In the genomic region with DNA sequence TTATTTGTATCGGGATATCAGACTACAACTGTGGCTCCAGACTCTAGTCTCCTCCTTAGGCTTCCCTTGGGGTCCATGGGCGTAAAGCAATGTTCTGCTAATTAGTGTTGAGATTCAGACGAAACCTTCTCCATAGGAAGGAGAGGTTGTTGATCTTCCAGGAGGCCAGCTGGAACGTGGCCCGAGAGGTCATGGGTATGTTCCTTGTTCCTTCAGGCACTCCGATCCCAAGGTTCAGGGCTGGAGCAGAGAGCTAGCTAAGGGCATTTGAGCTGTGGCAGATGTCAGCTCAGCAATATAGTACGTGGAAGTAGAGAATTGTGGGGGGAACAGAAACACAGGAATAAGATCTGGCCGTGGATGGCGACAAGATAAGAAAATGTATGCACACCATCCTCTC, we compare ENCODE assay signal across 28 mouse cellular contexts. TPM values are rescaled to one million over a fixed set of nuclear protein-coding genes. Genes with fewer than 3 reads are reported as not detected.
DNase-seq lines count a peak whose midpoint lies in the region; ATAC-seq and TF ChIP-seq lines count a peak whose summit lies in the region.
"Had no signal": no experiment of that assay in that cellular context is flagged by ENCODE, and none has a peak within 500 bp of the region (broad histone marks: within the 10 kb centered on the region; RNA-seq: fewer than 3 reads in every experiment).

No protein-coding gene starts in this region.

- 41% methylated on average over 9 of the region's 9 CpGs for WGBS in heart, adult 2 months
- WGBS in heart, embryonic 15.5 days = 50% methylated on average over 9 of the region's 9 CpGs
- WGBS in macrophage (ENCODE audit: missing documents) = 79% methylated on average over 9 of the region's 9 CpGs

- no peak for DNase-seq in heart, adult 2 months
- DNase-seq in heart, adult 9 months (ENCODE audit: low spot score in 2 of 2) = no peak
- no peak for DNase-seq in heart, adult 18-20 months
- DNase-seq in gastrocnemius, postnatal 10 days = peak; percentile 50
- no peak for DNase-seq in thymus, postnatal 25 days
- no peak for DNase-seq in frontal cortex, postnatal 10 days (ENCODE audit: low spot score in 2 of 2)
- DNase-seq: adrenal gland, adult 8-10 months; cerebellum, adult 2 months; cerebellum, postnatal 25 days; kidney, postnatal 36 days; lung, postnatal 36 days; midbrain, embryonic 14.5 days; right cerebral cortex, postnatal 14 days; spleen, adult 18-20 months; thymus, postnatal 4 days had no signal

- TF ChIP-seq EP300 in heart, adult 2 months (IDR thresholded peaks at IDR 0.05; ENCODE audit: insufficient read depth, low read depth, low read length) = no peak

- ATAC-seq in heart, embryonic 15.5 days (replicated peaks; ENCODE audit: insufficient number of reproducible peaks, insufficient read depth, low FRiP score, low read depth) = no peak
- ATAC-seq: intestine, postnatal 0 days; Patski had no signal

- no peaks in the 10 kb centered on the region for H3K79me2 ChIP-seq in heart, adult 2 months (replicated peaks; ENCODE audit: control insufficient read depth, insufficient read depth, low read length)
- H3K79me2 ChIP-seq in macrophage (ENCODE audit: inconsistent target) = no peaks in the 10 kb centered on the region

- H3K9ac ChIP-seq in heart, adult 2 months (ENCODE audit: low read depth, low read length) = no peak overlapping the region
- no peak overlapping the region for H3K9ac ChIP-seq in heart, embryonic 15.5 days
- H3K9ac ChIP-seq: embryonic facial prominence, embryonic 12.5 days; hindbrain, embryonic 12.5 days; liver, embryonic 14.5 days; lung, embryonic 15.5 days; neural tube, embryonic 12.5 days had no signal

- no peaks in the 10 kb centered on the region for H3K27me3 ChIP-seq in heart, adult 2 months (ENCODE audit: control insufficient read depth, insufficient read depth, low read length)
- H3K27me3 ChIP-seq in heart, embryonic 15.5 days = no peaks in the 10 kb centered on the region
- H3K27me3 ChIP-seq: embryonic facial prominence, embryonic 12.5 days; hindbrain, embryonic 12.5 days; lung, embryonic 15.5 days; neural tube, embryonic 12.5 days; Patski had no signal

- peak overlapping the region; percentile 55 for H3K4me2 ChIP-seq in heart, embryonic 15.5 days
- H3K4me2 ChIP-seq: embryonic facial prominence, embryonic 12.5 days; hindbrain, embryonic 12.5 days; lung, embryonic 15.5 days; neural tube, embryonic 12.5 days had no signal

- peaks cover 3% of the 10 kb centered on the region for H3K4me1 ChIP-seq in heart, adult 2 months (ENCODE audit: control insufficient read depth, insufficient read depth, low read length)
- peaks cover 33% of the 10 kb centered on the region for H3K4me1 ChIP-seq in heart, embryonic 15.5 days (replicated peaks)
- H3K4me1 ChIP-seq: embryonic facial prominence, embryonic 12.5 days; hindbrain, embryonic 12.5 days had no signal

- intact Hi-C loops in heart, adult 2 months (cut with DNase I) = no loop called here

- peak overlapping the region; percentile 5; the same call in 1 of the 2 replicates for H3K27ac ChIP-seq in heart, adult 2 months
- H3K27ac ChIP-seq in heart, embryonic 15.5 days = peak overlapping the region; percentile 61
- peak overlapping the region; percentile 82 for H3K27ac ChIP-seq in macrophage
- H3K27ac ChIP-seq: embryonic facial prominence, embryonic 12.5 days; hindbrain, embryonic 12.5 days; liver, embryonic 14.5 days; lung, embryonic 15.5 days; neural tube, embryonic 12.5 days had no signal

- H3K4me3 ChIP-seq in heart, adult 2 months = no peak overlapping the region
- peak overlapping the region; percentile 22 for H3K4me3 ChIP-seq in heart, embryonic 15.5 days
- H3K4me3 ChIP-seq in macrophage (ENCODE audit: inconsistent target) = no peak overlapping the region
- H3K4me3 ChIP-seq: embryonic facial prominence, embryonic 12.5 days; hindbrain, embryonic 12.5 days; lung, embryonic 15.5 days; neural tube, embryonic 12.5 days had no signal

- TF ChIP-seq CTCF in heart, adult 2 months (IDR thresholded peaks at IDR 0.05) = no peak

- no peaks in the 10 kb centered on the region for H3K9me3 ChIP-seq in heart, embryonic 15.5 days (replicated peaks)
- H3K9me3 ChIP-seq: embryonic facial prominence, embryonic 12.5 days; hindbrain, embryonic 12.5 days; lung, embryonic 15.5 days; neural tube, embryonic 12.5 days had no signal

- TF ChIP-seq POLR2A in heart, adult 2 months (IDR thresholded peaks at IDR 0.05; ENCODE audit: insufficient read depth, low read depth, low read length) = no peak

- no peaks in the 10 kb centered on the region for H3K36me3 ChIP-seq in heart, adult 2 months (ENCODE audit: control insufficient read depth, insufficient read depth, low read length)
- H3K36me3 ChIP-seq in heart, embryonic 15.5 days = no peaks in the 10 kb centered on the region
- H3K36me3 ChIP-seq in macrophage (ENCODE audit: inconsistent target) = no peaks in the 10 kb centered on the region
- H3K36me3 ChIP-seq: embryonic facial prominence, embryonic 12.5 days; hindbrain, embryonic 12.5 days; lung, embryonic 15.5 days; neural tube, embryonic 12.5 days had no signal

RNA-seq across cellular contexts. Expression of a gene that starts 0.6 kb away (rescaled TPM):
- under 1 TPM; 0.31 to 0.52 TPM for total RNA-seq in heart, adult 2 months (2021)
- polyA plus RNA-seq in heart, adult 2 months (2012; rRNA removed) = 0.31 and 0.91 TPM in 2 replicates
- polyA plus RNA-seq in heart, embryonic 15.5 days (2015; fragmentation: Nextera tagmentation; extraction: Ambion mirVana) = 10.2 and 11.6 TPM in 2 replicates
- under 1 TPM; 0.35 to 0.54 TPM for total RNA-seq in heart, adult 18-20 months (2021)
- total RNA-seq in gastrocnemius, postnatal 10 days (2021) = 1,000 to 10,000 TPM; 1,648 to 1,795 TPM
- under 1 TPM in 1 of 26 experiments, not detected in 25; 0.79 TPM for total RNA-seq in macrophage (2018; cell fraction: chromatin; rRNA removed)
- 1 to 10 TPM in 5 of 26 experiments, under 1 TPM in 21; 0.29 to 1.3 (median 0.71) TPM for total RNA-seq in macrophage (2018; cell fraction: cytosol; rRNA removed)
- total RNA-seq in macrophage (2018; cell fraction: nucleus; rRNA removed) = 1 to 10 TPM in 4 of 26 experiments, under 1 TPM in 6, not detected in 16; 0.40 to 3.1 (median 0.87) TPM
- 0.37 to 1.8 TPM (median 0.59 TPM) in 3 replicates for polyA plus RNA-seq in macrophage (2018)
- total RNA-seq: ES-E14; left cerebral cortex, postnatal 36 days; megakaryocyte-erythroid progenitor cell, adult 5-6 weeks had no signal
- polyA plus RNA-seq: cerebellum, adult 2 months; forebrain, embryonic 11.5 days; intestine, postnatal 0 days; midbrain, embryonic 14.5 days; Patski had no signal

RNA-seq across cellular contexts. Expression of a gene that starts 12.4 kb away (rescaled TPM):
- total RNA-seq in heart, adult 2 months (2021) = 100 to 1,000 TPM in 1 of 2 experiments, 10 to 100 TPM in 1; 96.8 to 126 TPM
- polyA plus RNA-seq in heart, adult 2 months (2012; rRNA removed) = 63.4 and 67.7 TPM in 2 replicates
- polyA plus RNA-seq in heart, embryonic 15.5 days (2015; fragmentation: Nextera tagmentation; extraction: Ambion mirVana) = 167 and 174 TPM in 2 replicates
- 10 to 100 TPM; 87.3 to 87.9 TPM for total RNA-seq in heart, adult 18-20 months (2021)
- total RNA-seq in gastrocnemius, postnatal 10 days (2021) = 100 to 1,000 TPM; 238 to 251 TPM
- under 1 TPM in 2 of 26 experiments, not detected in 24; 0.24 to 0.27 TPM for total RNA-seq in macrophage (2018; cell fraction: chromatin; rRNA removed)
- under 1 TPM in 12 of 26 experiments, not detected in 14; 0.03 to 0.06 (median 0.04) TPM for total RNA-seq in macrophage (2018; cell fraction: cytosol; rRNA removed)
- total RNA-seq in macrophage (2018; cell fraction: nucleus; rRNA removed) = under 1 TPM in 2 of 26 experiments, not detected in 24; 0.14 to 0.37 TPM
- not detected in 3 replicates for polyA plus RNA-seq in macrophage (2018)

RNA-seq across cellular contexts. Expression of a gene that starts 14.9 kb away (rescaled TPM):
- 10 to 100 TPM; 14.1 to 16.2 TPM for total RNA-seq in heart, adult 2 months (2021)
- 10.9 and 16.3 TPM in 2 replicates for polyA plus RNA-seq in heart, adult 2 months (2012; rRNA removed)
- 4.0 and 4.8 TPM in 2 replicates for polyA plus RNA-seq in heart, embryonic 15.5 days (2015; fragmentation: Nextera tagmentation; extraction: Ambion mirVana)
- 10 to 100 TPM; 12.0 to 14.4 TPM for total RNA-seq in heart, adult 18-20 months (2021)
- total RNA-seq in gastrocnemius, postnatal 10 days (2021) = 1 to 10 TPM; 8.3 to 8.5 TPM
- total RNA-seq in macrophage (2018; cell fraction: chromatin; rRNA removed) = 10 to 100 TPM in 21 of 26 experiments, 1 to 10 TPM in 5; 8.4 to 19.6 (median 12.2) TPM
- 1 to 10 TPM; 1.9 to 3.8 (median 2.7) TPM for total RNA-seq in macrophage (2018; cell fraction: cytosol; rRNA removed)
- 10 to 100 TPM in 6 of 26 experiments, 1 to 10 TPM in 20; 3.9 to 13.7 (median 7.6) TPM for total RNA-seq in macrophage (2018; cell fraction: nucleus; rRNA removed)
- 2.2 to 2.9 TPM (median 2.5 TPM) in 3 replicates for polyA plus RNA-seq in macrophage (2018)

RNA-seq across cellular contexts. Expression of a gene that starts 18.4 kb away (rescaled TPM):
- total RNA-seq in heart, adult 2 months (2021) = 100 to 1,000 TPM in 1 of 2 experiments, 10 to 100 TPM in 1; 98.2 to 106 TPM
- polyA plus RNA-seq in heart, adult 2 months (2012; rRNA removed) = 133 and 146 TPM in 2 replicates
- 57.3 and 82.4 TPM in 2 replicates for polyA plus RNA-seq in heart, embryonic 15.5 days (2015; fragmentation: Nextera tagmentation; extraction: Ambion mirVana)
- 10 to 100 TPM; 95.8 to 97.9 TPM for total RNA-seq in heart, adult 18-20 months (2021)
- 10 to 100 TPM; 60.5 to 72.0 TPM for total RNA-seq in gastrocnemius, postnatal 10 days (2021)
- total RNA-seq in macrophage (2018; cell fraction: chromatin; rRNA removed) = 100 to 1,000 TPM; 142 to 235 (median 175) TPM
- total RNA-seq in macrophage (2018; cell fraction: cytosol; rRNA removed) = 10 to 100 TPM; 51.1 to 71.1 (median 61.4) TPM
- 100 to 1,000 TPM in 10 of 26 experiments, 10 to 100 TPM in 16; 76.3 to 122 (median 96.9) TPM for total RNA-seq in macrophage (2018; cell fraction: nucleus; rRNA removed)
- polyA plus RNA-seq in macrophage (2018) = 43.0 to 56.3 TPM (median 51.3 TPM) in 3 replicates

RNA-seq across cellular contexts. Expression of a gene that starts 39.0 kb away (rescaled TPM):
- total RNA-seq in heart, adult 2 months (2021) = 1 to 10 TPM; 5.3 to 5.9 TPM
- polyA plus RNA-seq in heart, adult 2 months (2012; rRNA removed) = 5.3 and 6.9 TPM in 2 replicates
- 19.0 and 23.9 TPM in 2 replicates for polyA plus RNA-seq in heart, embryonic 15.5 days (2015; fragmentation: Nextera tagmentation; extraction: Ambion mirVana)
- 1 to 10 TPM; 4.6 to 6.1 TPM for total RNA-seq in heart, adult 18-20 months (2021)
- 10 to 100 TPM in 1 of 2 experiments, 1 to 10 TPM in 1; 9.5 to 11.5 TPM for total RNA-seq in gastrocnemius, postnatal 10 days (2021)
- 1 to 10 TPM in 25 of 26 experiments, under 1 TPM in 1; 1.00 to 9.2 (median 2.9) TPM for total RNA-seq in macrophage (2018; cell fraction: chromatin; rRNA removed)
- total RNA-seq in macrophage (2018; cell fraction: cytosol; rRNA removed) = 10 to 100 TPM in 6 of 26 experiments, 1 to 10 TPM in 20; 4.8 to 14.4 (median 8.4) TPM
- 10 to 100 TPM in 13 of 26 experiments, 1 to 10 TPM in 13; 4.7 to 21.4 (median 10.0) TPM for total RNA-seq in macrophage (2018; cell fraction: nucleus; rRNA removed)
- 6.3 to 12.2 TPM (median 8.0 TPM) in 3 replicates for polyA plus RNA-seq in macrophage (2018)

Comparison
In these comparisons a context has a peak if more than half of its experiments do, and no peak if none do; other contexts are left out.
1. H3K27ac ChIP-seq: peak in every context shown above with its lines; median percentile 82 in macrophage; 61 in heart, embryonic 15.5 days; 5 in heart, adult 2 months.
2. RNA of a gene that starts 0.6 kb away (total RNA-seq): 1,648 to 1,795 TPM in gastrocnemius, postnatal 10 days; 0.35 to 0.54 TPM in heart, adult 18-20 months and 0.31 to 0.52 TPM in heart, adult 2 months; every median in the first group is over 1,000 times any median in the second.